Mouse (Mus musculus) right cerebral cortex, postnatal 10 days (tissue): ENCODE results near the gene Irak4.

Experiments used
- DNase-seq, 2 experiments: peaks; one replicate each; pipeline ENCODE4 v3.0.0; 2021; ENCODE audit warnings: low spot score in 2 of 2

Gene Irak4

DNA sequence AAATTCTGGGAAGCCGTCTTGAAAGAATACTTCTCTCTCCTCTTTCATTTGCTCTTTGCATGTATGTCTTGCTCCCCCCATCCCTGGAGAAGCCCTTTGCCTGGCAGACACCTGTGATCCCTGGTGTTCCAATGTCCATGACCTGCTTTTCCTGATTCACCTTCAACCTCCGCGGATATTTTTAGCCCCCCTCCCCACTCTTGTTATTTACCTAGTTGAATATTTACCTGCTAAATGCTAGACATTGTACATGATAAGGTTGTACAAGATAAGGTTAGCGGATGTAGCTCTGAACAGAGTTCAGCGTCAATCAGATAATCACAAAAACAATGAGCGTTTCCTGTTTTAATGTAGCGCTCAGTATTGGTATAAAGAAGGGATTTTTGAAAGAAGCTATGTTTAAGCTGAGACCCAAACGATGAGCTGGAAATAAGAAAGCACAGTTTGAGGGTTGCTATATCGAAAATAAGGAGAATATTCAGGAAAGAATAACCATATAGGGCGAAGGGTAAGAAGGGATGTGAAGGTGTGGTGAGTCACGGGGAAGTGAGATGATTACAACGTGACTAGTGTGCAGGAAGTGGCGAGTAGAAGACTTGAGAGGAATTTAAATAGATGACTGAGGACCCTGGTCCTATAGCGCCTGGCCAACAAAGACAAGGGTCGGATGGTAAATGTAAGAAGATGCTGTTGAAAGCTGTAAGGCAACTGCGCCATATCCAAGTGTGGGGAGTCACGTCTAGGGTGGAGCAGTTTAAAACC lies 15.6 kb downstream of the Irak4 start:
- DNase-seq = no peak

DNA sequence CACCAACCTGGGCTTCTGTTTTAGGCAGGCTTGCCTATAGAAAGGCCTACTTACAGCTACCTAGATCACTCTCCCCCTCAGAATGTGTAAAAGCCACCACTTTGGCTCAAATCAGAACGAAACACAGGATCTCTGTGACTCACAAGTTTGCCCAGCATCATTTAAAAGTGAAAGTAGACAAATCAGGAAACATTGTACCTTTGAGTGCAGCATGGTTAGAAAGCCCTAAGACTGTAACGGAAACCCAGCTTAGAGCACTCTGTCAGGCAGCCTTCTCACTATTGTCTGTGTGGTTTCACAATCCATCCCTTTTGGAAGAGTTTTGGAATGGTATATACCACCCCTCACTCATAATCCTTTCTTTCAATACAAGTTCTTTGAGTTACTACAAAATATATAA lies 21.5 kb downstream of the Irak4 start:
- DNase-seq = no peak

DNA sequence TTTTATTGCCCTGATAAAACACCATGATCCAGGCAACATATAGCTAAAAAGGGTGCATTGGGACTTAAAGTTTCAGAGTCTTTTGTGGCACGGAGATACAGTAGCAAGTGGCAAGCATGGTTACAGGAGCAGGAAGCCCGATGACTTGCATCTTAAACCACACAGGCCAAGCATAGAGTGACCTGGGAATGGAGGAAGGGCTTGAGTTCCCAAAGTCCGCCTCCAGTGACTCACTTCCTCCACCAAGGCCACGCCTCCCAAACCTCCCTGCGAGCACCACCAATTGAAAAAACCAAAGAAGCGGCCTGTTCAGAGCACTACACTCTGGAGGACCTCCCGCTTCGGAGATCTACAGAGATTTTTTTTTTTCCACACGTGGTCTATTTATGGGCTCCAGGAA lies 22.4 kb downstream of the Irak4 start:
- no peak for DNase-seq

DNA sequence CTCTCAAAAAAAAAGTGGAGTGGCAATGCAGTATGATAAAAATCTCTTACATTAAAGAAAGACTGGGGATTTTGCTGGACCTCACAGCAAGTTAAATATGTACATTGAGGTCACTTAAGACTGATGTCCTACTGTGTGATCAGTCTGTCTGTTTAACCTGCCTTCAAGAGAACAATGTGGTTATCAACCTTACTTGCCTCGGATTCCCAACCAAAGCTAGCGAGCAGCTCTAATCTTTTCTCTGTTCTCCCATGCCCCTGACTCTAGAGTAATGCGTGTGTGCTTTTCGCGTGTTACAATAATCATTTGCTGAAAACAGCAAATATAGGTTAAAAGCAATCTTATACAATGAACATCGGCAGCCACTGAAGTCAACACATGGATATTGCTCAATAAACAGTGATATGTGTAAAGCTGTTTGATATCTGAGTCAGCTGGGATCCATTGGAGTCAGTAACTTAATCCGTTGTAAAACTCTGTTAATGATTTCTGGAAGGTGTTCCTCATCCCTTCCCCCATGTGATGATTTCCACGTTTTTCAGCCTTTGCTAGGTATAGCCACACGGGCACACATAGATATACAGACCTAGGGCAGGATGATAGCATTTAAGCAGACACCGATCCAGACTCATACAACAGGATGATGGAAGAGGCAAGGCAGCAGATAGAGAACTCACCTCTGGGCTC lies 25.2 kb downstream of the Irak4 start:
- no peak for DNase-seq

DNA sequence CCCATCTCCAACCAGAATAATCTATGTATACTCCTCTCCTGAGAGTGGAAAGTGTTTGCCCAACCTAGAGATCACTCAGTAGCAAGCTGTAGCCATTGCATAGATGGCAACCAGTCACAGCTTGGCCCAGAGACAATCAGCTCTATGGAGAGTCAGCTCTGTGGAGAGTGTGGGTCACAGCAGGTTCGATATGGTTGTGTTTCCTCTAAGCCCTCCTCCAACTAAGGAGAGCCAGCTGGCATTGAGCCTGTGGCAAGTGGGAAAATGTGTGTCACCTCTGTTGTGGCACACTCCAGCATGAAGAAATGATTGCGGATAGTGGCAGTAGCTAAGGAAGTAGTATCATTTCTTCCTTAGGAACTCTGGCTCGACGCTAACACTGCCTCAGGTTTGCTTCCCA lies 28.1 kb downstream of the Irak4 start:
- DNase-seq = no peak

DNA sequence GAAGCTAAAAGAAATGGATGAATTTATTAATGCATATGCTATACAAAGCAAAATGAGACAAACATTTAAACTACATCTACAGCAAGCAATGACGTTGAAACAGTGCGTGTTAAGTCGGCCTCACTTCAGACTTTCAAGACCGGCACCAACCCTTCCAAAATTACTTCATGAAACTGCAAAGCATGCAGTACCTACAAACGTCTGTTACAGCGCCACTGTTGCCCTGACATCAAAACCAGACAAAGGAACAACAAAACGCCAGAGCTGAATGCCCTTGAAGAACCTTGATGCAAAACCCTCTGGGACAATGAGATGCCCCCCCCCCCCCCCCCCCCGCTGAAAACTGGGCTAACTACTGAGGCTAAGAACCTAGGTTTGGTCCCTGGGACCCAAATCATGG lies 29.3 kb downstream of the Irak4 start:
- DNase-seq = no peak

DNA sequence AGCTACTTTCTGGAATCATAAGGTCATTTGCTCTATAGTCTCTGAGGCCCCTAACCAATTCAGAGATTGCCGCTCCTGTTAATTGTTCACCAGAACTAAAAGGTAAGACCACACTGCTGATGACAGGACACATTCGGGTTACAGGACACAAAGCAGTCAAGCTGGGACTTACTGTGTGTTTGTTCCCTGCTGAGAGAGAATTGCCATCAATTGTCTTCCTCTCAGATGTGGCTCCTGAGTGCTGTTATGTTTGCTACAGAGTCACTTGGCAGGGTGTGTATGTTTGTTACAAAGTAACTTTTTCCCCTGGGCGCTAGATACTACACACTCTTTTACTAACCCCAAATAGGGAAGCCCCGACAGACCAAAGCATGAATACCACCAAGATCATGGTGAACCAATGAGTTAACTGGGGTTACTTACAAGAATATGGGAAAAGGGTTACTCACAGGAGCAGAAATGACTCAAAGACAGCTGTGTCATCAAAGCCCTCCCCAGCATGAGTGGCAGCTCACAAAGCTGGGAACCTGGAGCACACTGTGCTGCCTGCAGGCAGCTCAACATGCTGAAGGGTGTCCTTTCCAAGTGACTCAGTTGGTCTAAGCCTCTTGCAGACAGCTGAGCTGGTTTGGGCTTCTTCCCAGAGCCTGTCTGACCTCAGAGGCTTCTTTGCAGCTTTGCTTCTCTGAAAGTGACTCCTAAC lies 31.3 kb downstream of the Irak4 start:
- DNase-seq = no peak

DNA sequence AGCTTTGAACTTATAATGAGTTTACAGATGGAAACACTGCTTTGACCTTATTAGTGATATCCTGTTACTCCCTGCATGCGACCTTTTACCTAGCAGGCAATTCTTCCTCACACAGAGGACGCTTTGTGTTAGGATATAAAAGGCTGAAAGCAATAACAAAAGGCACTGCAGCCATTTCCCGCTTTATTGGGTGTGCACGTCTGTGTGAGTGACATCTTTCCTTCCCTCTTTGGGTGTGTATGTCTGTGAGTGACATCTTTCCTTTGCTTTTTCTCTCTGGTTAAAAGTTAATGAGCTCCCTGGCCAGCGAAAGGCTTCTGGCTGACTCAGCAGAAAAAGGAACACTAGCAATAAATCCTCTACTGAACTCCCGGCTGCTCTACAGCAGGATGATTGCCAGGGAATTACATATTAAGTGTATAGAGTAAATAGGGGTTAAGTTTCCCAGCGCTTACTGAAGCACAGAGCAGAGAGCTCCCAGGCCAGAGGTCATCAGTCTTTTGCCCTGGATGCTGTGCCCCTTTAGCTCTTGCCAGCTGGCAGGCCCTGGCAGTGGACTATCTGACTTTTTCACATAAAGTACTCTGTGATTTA lies 38.7 kb downstream of the Irak4 start:
- DNase-seq = no peak

DNA sequence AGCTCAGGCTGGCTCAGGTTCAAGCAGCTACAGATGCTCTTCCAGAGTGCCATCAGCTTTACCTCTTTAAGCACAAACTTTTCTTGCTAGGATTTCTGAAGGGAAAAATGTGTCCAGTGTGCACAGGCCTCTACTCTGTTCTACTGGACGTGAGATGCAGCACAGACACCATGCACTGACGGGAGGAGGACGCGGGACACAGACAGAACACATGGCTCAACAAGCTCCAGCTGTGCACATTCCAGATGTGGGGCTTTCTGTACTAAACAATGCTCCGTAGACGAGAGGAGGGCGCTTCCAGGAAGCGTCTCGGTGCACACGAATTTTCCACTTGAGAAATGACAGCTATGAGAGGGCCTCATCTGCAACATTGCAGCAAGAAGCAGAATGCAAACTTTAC lies 39.7 kb downstream of the Irak4 start:
- no peak for DNase-seq

DNA sequence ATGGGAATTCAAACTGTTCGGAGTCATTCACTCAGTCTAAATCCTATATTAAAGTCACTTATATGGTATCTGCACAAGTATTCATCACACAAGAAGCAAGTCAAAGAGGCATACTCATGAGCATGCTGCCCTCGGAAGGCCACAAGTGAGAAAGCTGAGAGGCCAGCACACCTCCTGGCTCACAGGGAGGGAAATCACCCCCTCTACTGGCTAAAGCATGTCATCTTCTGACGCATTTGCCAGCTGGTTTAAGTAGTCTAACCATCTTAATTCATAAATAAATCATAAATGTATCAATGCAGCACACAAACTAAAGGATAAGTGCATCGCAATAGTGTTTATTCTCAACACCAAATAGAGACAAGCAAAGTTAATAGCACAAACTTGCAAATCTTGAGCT lies 41.3 kb downstream of the Irak4 start:
- DNase-seq = no peak

DNA sequence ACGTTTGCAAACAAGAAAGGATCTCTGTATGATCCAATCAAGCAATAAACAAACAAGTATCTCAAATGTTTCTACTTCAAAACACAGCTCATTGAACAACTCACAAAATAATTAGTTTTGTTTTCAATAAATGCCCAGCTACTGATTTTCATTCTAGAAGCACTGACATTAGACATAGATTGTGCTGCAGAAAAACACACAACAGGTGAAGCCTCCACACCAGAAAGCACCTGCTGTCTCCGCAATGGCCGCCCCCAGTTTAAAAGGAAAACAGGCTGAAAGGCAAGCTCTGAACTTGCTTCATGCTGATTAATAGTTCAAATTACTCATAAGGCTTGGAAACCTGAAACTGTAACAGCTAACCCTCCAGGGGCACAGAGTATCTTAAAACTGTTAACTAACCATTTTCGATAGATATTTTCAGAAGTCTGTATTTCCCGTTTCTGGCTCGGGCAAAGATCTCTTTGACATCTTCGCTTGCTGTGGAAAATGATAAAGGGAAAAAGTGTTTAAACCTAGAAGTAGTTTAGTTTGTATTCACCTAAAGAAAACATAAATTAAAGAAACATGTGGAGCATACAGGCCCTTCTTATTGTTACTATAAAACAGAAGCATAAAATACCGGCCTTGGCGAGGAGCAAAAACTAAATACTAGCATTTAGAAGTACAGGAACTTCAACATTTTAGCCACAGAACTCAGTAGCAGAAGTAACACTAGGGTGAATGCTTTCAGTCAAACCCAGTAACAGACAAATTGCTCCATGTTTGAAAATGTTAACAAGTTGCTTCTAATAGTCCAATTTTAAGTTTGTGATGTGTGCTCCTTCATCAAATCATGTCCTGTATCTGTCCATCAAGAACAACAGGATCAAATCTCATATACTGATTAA lies 44.6 kb downstream of the Irak4 start:
- DNase-seq = no peak

DNA sequence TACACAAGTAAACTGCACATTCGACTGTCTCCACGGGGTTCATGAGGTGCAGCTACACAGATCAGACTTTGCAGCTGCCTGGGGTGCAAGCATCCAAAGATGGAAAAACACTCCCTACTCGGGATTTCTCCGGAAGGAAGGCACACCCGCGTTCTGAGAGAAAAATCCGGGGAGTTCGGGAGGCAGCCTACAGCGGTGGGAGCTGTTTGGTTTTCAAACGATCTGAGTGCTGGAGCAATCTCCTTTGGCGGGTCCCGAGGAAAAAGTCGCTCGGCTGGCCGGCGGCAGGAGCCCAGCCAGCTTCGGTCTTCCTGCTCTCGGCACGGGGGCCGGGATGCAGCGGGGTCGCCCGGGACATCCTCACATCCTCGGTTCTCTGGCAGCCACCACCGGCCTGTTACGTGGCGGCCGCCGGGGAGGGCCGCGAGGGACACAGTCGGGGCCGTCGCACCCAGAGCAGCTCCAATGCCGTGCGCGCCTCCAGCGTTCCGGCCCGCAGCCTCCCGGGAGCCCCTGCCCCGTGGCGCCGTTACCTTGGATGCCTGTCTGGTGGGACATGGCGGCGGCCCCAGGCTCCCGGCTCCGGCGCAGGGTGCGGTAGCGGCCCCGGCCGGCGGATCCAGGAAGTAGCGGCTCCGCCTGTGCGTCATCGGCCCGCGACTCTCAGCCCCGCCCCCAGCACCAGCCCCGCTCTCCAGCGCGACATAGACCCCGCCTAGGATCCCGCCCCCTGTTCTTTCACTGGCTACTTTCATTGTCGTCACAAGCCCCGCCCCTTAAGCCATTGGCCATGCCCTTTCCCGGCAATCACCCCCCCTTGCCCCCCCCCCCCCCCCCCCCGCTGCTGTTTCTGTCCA lies 46.0 kb downstream of the Irak4 start, which contains the start of gene Twf1:
TSS of gene Twf1 (minus strand) at position 671 of the 857 bp plus-strand sequence.
- peak; percentile 98 to 99 for DNase-seq

DNA sequence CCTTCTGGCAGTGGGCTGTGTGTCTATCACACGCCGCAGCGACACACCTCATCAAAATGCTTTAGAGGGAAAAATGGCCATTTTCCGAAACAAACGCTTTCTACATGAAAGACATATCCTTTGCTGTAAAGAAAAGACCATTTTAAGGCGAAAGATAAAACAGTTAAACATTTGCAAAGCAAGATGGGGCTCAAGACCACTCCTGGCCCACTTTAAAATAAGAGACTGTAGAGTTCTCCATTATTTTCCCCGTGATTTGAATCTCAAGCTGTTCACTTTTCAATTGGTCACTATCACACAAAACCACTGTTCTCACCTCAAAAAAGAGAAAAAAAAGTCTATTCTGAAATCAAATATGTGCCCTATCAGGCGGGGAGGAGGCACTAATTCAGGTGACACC lies 46.6 kb downstream of the Irak4 start:
- no peak for DNase-seq

DNA sequence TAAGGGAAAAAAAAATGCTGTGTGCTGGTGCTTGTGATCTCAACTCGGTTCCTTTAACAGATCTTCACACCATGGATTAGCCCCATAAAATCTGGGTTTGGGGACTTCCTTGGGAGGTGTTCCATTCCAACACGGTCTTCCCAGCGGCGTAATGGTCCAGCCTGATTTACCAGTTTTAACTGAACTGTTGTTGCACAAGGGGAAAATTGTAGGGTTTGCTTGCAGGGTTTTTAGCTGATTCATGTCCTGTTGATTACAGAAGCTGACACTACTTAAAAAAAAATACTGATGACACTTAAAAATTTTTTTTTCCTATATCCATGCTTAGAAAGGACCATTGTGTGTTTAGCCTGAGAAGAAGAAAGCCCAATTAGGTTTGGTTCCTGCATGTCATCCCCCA lies 47.9 kb downstream of the Irak4 start:
- DNase-seq = no peak

DNA sequence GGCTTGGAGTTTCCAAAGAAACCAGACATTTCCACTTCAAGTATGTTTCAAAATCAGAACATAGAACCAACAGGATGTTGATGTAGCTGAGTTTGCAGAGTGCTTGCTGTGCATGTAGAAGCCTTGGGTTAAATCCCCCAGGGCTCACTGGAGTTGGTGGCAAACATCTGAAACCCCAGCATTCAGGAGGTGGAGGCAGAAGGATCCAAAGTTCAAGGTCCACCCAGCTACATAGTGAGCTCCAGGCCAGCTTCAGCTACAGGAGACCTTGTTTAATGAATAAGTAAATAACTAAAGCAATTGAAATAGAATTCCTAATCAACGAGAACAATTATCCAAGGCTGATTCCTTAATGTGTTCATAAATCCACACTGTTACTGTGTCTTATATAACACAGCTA lies 50.1 kb downstream of the Irak4 start:
- DNase-seq = no peak

DNA sequence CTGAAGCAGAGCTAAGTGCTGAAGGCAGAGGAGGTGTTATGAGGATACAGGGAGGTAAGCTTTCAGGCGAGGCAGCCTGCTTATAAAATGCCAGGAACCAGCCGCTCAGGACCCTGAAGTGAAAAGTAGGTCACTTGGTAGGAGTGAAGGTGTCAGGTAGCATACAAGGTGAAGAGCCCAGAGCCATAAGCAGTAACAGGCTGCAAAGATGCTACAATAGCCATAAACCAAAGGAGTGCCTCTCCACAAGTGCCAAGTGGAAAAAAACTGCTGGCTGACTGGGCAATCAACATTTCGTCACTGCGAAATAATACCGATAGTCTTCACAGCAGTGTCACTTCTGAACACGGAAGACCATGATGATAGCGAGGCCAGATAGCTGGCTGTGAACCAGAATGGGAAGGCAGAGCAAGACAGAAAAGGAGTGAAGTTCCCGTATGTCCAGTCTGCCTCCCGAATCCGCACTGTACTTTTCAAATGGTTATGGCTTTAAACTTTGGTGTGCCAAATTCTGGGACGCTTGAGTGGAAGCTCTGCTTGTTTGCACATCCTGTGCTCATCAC lies 56.8 kb downstream of the Irak4 start:
- peak in 1 of 2 experiments; percentile 13 for DNase-seq

DNA sequence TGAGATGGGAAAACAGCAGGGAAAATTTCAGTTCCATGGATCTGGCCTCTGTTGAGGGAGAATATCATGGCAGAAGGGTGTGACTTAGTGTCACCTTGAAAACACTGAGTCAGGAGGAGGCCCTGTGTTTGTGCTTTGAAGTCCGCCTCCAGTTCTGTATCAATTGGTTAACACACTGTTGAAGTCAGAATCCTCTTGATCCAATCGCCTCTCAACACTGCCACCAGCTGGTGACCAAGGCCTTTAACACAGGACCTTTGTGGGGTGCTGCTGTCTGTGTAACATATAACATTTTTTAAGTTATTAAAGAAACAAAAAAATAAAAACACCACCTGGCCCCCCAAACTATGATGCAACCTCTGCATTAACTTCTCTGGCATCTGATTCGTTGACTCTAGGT lies 57.9 kb downstream of the Irak4 start:
- DNase-seq = peak; percentile 32 to 54

DNA sequence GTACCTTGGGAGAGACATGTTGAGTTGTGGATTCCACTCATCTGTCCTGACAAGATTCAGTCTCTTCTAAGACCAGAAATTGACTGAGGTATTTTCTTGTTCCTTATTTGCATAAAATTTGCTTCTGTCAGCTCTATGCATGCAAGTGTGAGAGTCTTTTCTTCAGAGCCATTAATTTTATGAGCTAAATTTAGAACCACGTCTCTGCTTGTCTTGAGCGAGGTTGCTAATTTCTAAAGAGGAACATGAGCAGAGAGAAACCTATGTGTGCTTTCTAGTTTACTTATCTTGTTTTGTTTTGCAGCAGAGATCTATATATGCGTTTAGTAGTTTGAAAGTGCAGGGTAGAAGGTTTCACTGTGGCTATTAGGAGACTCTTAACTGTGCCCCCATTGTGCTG lies 59.0 kb downstream of the Irak4 start:
- DNase-seq = no peak

DNA sequence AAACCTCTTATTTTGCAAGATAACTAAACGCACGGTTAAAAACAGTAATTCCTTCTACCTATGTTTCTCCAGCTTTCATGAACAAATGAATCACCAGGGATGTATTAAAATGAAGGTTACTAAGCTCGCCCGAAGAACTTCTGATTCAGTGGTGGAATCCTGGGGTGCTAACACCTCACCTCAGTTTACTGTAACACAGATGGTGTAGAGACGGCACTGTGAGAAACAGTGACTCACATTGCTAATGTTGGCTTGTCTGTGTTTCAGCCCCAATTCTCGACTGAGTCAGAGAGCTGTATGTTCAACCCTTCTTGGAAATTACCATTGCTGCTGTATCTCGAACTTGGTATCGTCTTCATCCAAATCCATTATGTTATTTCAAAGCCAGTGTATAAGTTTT lies 64.3 kb downstream of the Irak4 start:
- DNase-seq = no peak

DNA sequence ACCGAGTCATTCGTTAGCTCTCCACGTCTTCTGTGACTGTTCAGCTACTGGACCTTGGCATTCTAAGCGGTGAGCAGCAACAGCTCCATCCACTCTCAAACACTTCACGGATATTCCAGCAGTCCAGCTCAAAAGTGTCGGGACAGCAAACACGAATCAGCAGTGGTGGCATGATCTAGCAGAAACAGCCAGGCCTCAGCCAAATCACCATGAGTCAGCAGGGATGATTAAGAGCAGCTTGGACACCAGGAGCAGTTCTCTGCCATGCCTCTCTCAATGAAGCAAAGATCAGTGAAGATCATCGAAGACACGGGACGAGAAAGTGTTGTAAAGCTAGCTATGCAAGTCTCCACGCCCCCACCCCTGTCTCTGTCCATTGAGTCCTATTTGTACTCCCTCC lies 72.6 kb downstream of the Irak4 start:
- DNase-seq = peak in 1 of 2 experiments; percentile 12
